Mouse (Mus musculus) activated CD4-positive, CD25-positive, alpha-beta regulatory T cell, adult 4 months (primary cell): ENCODE measurements around the gene Entpd4b. TPM values are rescaled to one million over a fixed set of nuclear protein-coding genes. Genes with fewer than 3 reads are reported as not detected.
"Not testable (repeated sequence)": the region's sequence is repeated elsewhere in the genome, so short reads cannot be mapped to it uniquely, and the experiment has no call there.

Experiments
- ATAC-seq: one replicate; pipeline ENCODE4 v1.8.0; 2017
- polyA plus RNA-seq, 2 experiments: library from polyadenylated mRNA; unstranded; fragments of 100-300 nt; shearing (Covaris generic); gene quantifications; one replicate each; pipeline ENCODE4 v1.2.1; 2017

The Entpd4b gene
- polyA plus RNA-seq: 1 to 10 TPM; 4.2 to 4.7 TPM

DNA sequence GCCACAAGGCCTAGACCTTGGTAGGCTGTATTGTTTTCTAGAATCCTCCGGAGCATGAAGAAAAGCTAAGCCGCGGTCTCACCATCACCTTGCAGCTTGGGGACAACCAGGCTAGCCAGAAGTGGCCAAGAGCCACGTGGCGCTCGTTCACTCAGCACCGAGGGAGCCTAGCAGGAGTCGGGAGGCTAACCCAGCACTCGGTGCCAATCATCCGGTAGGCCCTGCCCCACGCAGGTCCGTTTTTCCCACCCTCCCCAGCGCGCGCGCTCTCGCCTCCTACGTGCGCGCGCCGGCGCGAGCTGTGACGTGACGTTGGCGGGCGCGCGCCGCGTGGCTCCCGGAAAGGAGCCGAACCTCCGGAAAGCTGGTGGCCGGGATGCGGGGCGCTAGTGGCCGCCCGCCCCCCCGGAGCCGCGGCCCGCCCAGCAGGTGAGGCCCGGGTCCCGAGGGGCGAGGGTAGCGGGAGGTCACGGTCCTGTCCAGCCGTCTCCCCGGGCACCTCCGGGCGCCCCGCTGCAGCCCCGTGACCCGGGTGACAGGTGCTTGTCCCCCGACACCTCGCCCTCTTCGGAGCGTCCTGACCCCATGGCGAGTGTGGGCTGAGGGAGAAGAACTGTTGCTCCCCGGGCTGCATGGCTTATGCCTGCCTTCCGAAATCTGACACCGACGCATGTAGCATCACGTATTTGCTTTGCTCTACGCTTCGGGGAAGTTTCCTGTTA, at the start of gene Entpd4b:
TSS of gene Entpd4b (plus strand) at position 315 of the 722 bp plus-strand sequence.
- ATAC-seq: peak; percentile 77

DNA sequence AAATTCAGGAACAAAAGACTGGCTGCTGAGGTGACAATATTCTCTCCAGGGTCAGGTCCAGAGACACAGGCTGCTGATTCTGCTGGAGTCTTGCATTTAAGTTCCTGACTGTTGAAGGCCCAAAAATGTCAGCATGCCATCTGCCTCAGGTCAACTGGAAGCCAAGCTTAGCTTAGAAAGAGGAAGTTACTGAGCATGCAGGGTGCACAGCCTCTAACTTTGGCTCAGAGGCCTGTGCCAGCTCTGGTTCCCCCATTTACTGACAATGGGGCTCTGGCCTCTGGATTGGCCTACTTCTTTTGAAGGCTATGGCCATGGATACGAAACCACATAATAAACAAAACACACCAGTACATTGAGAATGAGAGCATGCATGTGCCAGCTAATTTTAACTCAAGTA, 48.2 kb upstream of the Entpd4b start:
- not testable (repeated sequence) for ATAC-seq

DNA sequence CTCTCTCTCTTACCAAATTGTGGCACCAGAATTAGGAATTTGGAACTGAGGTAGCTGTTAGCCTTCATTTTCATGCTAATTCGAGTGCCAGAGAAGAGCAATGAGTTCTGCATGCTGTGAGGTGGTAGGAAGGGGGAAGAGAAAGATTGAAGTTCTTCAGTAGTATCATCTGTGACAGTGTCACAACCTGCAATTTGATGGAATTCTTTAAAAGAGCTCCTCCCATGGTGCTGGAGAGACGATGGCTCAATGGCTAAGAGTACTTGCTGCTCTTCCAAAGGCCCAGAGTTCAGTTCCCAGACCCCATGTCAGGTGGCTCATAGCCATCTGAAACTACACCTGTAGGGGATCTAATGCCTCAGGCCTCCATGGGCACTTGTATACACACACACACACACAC, 42.8 kb upstream of the Entpd4b start, which contains the start of gene Gm27179:
TSS of gene Gm27179 (minus strand) at position 101 of the 400 bp plus-strand sequence.
- ATAC-seq: not testable (repeated sequence)

DNA sequence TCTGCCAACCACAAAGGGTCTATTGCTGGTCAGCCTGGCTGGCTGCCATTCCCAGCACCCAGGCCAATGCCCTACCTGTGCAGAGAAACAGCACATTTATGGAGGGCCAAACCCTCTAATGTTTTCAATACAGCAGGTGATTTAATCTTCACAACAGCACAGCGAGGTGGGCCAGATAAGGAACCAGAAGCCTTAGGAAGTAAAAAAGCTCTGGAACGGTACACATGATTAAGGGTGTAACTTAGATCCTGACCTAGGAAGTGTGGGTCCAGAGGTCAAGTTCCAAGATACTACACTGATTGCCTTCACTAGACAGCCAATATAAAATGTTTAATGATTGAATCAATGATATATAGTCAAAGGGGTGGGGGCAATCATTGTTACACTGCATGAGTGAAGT, 34.4 kb upstream of the Entpd4b start:
- not testable (repeated sequence) for ATAC-seq

DNA sequence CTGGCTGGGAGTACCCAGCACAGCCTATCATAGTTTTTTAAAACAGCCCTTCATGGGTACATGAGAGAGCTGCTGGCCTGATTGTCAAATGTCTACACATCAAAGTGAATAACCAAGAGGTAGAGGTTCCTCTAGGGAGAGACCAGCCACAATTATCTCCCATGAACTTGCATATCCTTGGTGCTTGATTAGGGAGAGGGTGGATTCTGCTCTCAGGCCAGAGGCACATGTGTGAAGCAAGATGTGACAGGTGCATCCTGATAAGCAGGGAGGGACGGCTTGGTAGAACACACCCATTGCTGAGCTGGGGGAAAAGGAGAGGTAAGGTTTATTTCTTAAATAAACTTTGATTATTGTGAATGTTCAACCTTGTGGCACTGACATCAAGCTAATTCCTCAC, 32.2 kb upstream of the Entpd4b start:
- ATAC-seq: not testable (repeated sequence)

DNA sequence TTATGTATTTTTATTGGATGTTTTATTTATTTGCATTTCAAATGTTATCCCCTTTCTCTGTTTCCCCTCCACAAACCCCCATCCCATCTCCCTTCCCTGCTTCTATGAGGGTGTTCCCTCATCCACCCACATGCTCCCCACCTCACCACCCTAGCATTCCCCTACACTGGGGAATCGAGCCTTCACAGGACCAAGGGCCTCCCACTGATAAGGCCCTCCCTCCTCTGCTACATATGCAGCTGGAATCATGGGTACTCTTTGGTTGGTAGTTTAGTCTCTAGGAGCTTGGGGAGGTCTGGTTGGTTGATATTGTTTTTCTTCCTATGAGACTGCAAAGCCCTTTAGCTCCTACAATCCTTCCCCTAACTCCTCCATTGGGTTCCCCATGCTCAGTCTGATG, 29.0 kb upstream of the Entpd4b start:
- ATAC-seq: not testable (repeated sequence)

DNA sequence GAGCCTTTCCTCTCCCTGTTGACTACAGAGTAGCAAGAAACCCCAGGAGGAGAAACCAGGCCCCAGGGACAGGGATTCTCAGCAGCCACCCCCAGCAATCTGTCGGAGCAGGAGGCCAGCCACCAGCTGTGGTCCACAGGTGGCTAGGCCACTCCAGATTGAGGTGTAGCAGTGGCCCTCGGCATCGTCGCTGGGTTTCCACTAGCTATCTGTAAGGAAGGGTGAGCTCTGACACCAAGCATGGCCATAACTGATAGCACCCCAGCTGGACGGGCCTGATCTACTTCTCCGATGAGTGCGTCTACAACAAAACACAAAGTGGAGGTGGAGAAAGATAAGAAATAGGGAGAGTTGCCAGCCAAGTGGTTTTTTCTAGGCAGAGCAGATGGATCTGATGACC, 18.7 kb upstream of the Entpd4b start:
- not testable (repeated sequence) for ATAC-seq

DNA sequence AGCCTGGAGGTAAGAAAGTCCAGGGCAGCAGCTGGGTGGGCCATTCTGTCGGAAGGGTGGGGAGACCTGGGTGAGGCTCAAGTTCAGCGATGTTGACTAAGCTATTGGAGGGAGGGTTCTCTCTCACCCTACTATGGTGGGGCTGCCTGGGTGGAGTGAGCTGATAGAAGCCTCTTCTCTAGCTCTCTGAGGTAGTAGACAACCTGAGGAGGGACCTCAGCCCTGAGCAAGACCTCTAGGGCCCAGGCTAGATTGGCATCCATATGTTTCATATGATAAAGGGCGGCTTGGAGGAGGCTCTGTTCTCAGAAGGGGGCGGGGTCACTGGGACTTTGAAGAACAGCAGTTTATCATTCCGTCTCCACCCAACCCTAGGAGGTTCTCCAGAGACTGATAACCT, 15.1 kb upstream of the Entpd4b start:
- ATAC-seq: not testable (repeated sequence)

DNA sequence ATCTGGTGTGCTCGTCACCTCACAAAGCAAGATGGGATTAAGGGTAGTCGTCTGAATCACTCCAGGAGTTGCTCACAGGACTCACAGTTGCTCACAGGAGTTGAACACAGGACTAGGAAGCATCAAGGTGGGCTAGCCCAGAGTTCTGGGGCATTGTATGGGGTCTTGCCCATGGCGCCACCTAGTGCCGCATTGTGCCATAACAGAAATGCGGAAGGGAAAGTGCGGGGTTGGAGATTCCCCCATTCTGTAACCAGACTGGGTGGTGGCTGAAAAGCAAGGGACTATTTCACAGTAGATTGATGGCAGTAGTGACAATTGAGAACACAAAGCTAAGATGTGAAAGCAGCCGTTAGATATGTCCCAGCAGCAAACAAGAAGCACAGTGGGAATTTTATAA, 12.5 kb upstream of the Entpd4b start:
- ATAC-seq: not testable (repeated sequence)

DNA sequence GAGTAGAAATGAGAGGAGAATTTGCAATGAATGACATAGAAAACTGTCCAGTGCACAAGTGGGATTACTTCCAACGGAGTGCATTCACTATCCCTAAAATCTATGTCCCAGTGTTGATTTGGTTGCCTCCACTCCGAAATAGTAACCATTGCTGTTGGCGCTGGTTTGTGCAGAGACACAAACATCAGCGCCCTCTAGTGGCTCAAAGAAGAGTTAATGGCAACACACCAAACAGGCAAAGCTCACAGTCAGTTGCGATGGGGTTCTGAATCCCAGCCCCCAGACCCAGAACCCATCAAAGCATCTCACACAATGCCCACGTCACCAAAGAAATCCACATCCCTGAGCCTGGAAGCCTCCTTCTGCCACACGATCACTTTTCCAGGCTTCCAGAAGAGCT, 11.2 kb upstream of the Entpd4b start:
- ATAC-seq: peak; percentile 52

DNA sequence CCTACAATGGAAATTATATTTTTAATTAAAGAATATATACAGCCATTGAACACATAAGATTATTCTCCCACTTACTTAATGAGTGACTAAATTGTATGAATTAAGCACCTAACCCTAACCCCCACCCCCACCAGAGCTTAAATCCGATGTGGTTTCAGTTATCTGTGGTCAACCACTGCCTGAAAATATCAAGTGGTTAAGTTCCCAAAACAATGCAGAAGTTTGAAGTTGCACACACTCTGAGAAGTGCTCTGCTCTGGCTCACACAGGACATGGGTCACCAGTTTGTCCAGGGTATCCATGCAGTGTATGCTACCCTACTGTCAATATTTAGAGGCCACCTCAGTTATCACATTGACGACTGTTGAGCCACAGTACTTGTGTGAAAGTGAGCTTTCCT, 10.2 kb upstream of the Entpd4b start:
- not testable (repeated sequence) for ATAC-seq

DNA sequence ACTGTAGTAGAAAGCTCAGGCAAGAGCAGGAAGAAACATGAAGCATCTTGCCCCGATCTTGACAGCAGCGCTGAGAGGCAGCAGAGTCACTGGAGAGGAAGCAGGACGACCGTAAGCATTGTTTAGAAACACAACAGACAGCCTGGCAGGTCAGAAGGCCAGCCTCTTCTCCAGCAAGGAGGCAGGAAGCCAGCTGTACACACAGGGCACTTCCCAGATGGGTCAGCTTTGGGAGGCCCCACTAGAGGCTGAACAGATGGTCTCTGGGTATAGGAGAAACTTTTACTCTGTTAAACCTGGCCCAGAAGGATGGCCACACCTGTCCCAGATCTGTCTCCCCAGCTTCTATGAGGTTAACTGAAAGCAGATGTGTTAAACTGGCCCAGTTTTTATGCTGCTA, 7.9 kb upstream of the Entpd4b start:
- ATAC-seq: not testable (repeated sequence)

DNA sequence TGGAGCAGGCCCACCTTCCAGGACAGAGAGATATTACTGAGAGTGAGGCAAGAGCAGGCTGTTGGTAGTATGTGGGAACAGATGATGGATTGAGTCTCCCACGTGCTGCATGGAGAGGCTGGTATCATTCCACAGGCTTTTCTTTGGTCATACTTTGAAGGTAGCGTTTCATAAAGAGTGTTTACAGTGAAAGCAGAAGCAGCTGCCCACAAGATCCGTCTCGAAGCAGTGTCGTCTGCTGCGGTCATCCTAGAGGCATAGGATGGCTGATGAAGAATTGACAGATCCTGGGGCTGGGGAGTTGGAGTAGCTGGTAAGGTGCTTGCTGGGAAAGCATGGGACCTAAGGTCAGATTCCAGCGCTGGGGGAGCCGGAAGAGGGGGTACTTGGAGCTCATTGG, 1.6 kb downstream of the Entpd4b start:
- ATAC-seq: not testable (repeated sequence)

DNA sequence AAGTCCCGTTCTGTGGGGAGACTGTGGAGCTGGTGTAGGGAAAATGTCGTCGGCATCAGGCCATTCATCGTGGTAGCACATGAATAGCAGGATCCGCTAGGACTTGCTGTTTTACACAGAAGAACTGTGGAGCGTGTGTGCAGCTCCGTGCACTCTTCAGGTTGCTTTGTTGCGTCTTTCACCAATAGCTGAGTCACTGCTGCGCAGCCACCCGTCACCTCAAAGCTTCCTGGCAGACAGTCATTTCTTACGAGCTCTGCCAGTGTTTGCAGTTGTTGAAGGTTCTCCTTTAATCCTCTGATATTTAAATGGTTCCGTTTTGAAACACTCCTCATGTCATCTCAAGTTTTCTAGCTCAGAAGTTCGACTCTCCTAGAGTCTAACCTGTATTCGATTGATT, 2.3 kb downstream of the Entpd4b start:
- not testable (repeated sequence) for ATAC-seq

Other genes with a start within 250 kb of the Entpd4b start
- not detected for gene Gm16867, start 52.1 kb upstream of the Entpd4b start, polyA plus RNA-seq
- gene Gm27179, start 42.9 kb upstream of the Entpd4b start, polyA plus RNA-seq: not detected